Mouse (Mus musculus): Measurements from ENCODE around the gene Gtpbp8. TPM values are rescaled to one million over a fixed set of nuclear protein-coding genes. Genes with fewer than 3 reads are reported as not detected.
A peak's percentile ranks its signal among the peaks of the same experiment; 100 is the strongest.

The Gtpbp8 gene
- total and polyA plus RNA-seq, 2 experiments from 2014 or later: 22.4 to 32.2 TPM

GRCm38 (mm10) chr16:44719349-44719748, 26.8 kb downstream of the Gtpbp8 start:
- WGBS: 68% methylated on average over 7 of the region's 7 CpGs
- no peak overlapping the region for H3K9ac ChIP-seq (replicated peaks; ENCODE audit: low read length)
- H3K27me3 ChIP-seq (ENCODE audit: insufficient read depth, low read length): no peaks in the 10 kb centered on the region
- H3K4me2 ChIP-seq (ENCODE audit: low read depth, low read length): no peak overlapping the region
- ATAC-seq (no peak), DNase-seq (ENCODE audit: low spot score) (no peak)
- H3K9me3 ChIP-seq (ENCODE audit: low read length): no peaks in the 10 kb centered on the region
- TF ChIP-seq CTCF (IDR thresholded peaks at IDR 0.05; ENCODE audit: low read depth): no peak
- 0 out of 2 replicates have a peak, but pooled peaks cover 6% of the 10 kb centered on the region for H3K36me3 ChIP-seq (ENCODE audit: insufficient read depth, low read length)
- H3K4me1 ChIP-seq (ENCODE audit: insufficient read depth, low read length): no peaks in the 10 kb centered on the region
- H3K27ac ChIP-seq: no peak overlapping the region
- no peak overlapping the region for H3K4me3 ChIP-seq (ENCODE audit: low read length)

DNA sequence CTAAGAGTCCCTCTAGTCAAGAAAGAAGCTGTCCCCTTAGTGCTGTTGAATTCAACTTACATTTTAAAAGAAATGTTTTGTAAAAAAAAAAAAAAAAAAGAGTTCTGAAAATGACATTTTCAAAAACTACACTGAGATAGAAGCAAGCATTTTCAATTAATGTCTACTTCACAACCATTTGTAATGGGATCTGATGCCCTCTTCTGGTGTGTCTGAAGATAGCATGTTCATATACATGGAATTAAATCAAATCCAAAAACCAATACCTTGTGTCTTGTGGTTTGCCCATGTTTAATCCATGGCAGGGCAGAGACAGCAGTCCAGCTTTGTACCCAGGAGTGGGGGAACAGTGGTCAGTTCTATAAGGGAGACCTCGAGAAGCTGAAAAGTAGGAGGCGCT, 28.3 kb downstream of the Gtpbp8 start:
- 78% methylated on average over 2 of the region's 2 CpGs for WGBS
- DNase-seq (ENCODE audit: low spot score) (peak; percentile 21), ATAC-seq (no peak)
- Histone ChIP-seq H3K36me3 (ENCODE audit: insufficient read depth, low read length) (0 out of 2 replicates have a peak, but pooled peaks cover 6% of the 10 kb centered on the region), H3K9ac (replicated peaks; ENCODE audit: low read length) (no peak overlapping the region), H3K27me3 (ENCODE audit: insufficient read depth, low read length) (no peaks in the 10 kb centered on the region), H3K4me3 (ENCODE audit: low read length) (no peak overlapping the region), H3K9me3 (ENCODE audit: low read length) (no peaks in the 10 kb centered on the region), H3K27ac (no peak overlapping the region), H3K4me1 (ENCODE audit: insufficient read depth, low read length) (no peaks in the 10 kb centered on the region), H3K4me2 (ENCODE audit: low read depth, low read length) (no peak overlapping the region)
- TF ChIP-seq CTCF (IDR thresholded peaks at IDR 0.05; ENCODE audit: low read depth): peak; percentile 59

DNA sequence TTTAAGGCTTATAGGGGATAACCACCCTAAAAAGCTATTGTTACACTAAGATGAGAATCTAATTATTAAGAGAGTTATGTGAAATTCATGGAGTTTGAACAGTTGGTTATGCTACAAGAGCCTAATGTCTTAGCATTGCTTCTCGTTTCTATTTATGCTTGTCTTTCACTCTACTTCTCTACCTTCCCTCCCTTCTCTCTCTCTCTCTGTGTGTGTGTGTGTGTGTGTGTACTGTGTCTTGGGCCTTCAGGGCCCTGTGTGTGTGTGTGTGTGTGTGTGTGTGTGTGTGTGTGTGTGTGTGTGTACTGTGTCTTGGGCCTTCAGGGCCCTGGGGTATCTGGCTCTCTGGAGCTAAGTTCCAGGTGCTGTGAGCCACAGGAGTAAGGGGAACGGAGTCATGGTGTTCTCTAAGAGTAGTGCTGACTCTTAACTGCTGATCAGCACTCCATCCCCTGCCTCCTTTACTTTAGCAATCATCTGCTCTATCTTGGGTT, 29.0 kb downstream of the Gtpbp8 start:
- Histone ChIP-seq H3K27me3 (ENCODE audit: insufficient read depth, low read length) (no peaks in the 10 kb centered on the region), H3K9ac (replicated peaks; ENCODE audit: low read length) (no peak overlapping the region), H3K27ac (no peak overlapping the region), H3K4me2 (ENCODE audit: low read depth, low read length) (no peak overlapping the region), H3K36me3 (ENCODE audit: insufficient read depth, low read length) (0 out of 2 replicates have a peak, but pooled peaks cover 6% of the 10 kb centered on the region), H3K4me3 (ENCODE audit: low read length) (no peak overlapping the region), H3K9me3 (ENCODE audit: low read length) (no peaks in the 10 kb centered on the region), H3K4me1 (ENCODE audit: insufficient read depth, low read length) (no peaks in the 10 kb centered on the region)
- DNase-seq (ENCODE audit: low spot score): no peak
- 71% methylated on average over 2 of the region's 2 CpGs for WGBS
- no peak for TF ChIP-seq CTCF (IDR thresholded peaks at IDR 0.05; ENCODE audit: low read depth)
- ATAC-seq: peak; percentile 63

- H3K4me2 ChIP-seq (ENCODE audit: low read depth, low read length): peak overlapping the region; percentile 34; the same call in 1 of the 2 replicates
- no peaks in the 10 kb centered on the region for H3K9me3 ChIP-seq (ENCODE audit: low read length)
- H3K27me3 ChIP-seq (ENCODE audit: insufficient read depth, low read length): no peaks in the 10 kb centered on the region
- H3K36me3 ChIP-seq (ENCODE audit: insufficient read depth, low read length): 0 out of 2 replicates have a peak, but pooled peaks cover 6% of the 10 kb centered on the region
- 20% methylated on average over 10 of the region's 10 CpGs for WGBS
- TF ChIP-seq CTCF (IDR thresholded peaks at IDR 0.05; ENCODE audit: low read depth): peak; percentile 79
- ATAC-seq (peak; percentile 80), DNase-seq (ENCODE audit: low spot score) (peak; percentile 85)
- H3K27ac ChIP-seq: peak overlapping the region; percentile 58; the same call in 1 of the 2 replicates
- H3K4me1 ChIP-seq (ENCODE audit: insufficient read depth, low read length): no peaks in the 10 kb centered on the region
- H3K9ac ChIP-seq (replicated peaks; ENCODE audit: low read length): no peak overlapping the region
- no peak overlapping the region for H3K4me3 ChIP-seq (ENCODE audit: low read length)
Observed at GRCm38 (mm10) chr16:44716305-44717140, 29.6 kb downstream of the Gtpbp8 start.

- H3K9me3 ChIP-seq (ENCODE audit: low read length): no peaks in the 10 kb centered on the region
- H3K27ac ChIP-seq: no peak overlapping the region
- no peak overlapping the region for H3K4me2 ChIP-seq (ENCODE audit: low read depth, low read length)
- ATAC-seq (no peak), DNase-seq (ENCODE audit: low spot score) (no peak)
- H3K9ac ChIP-seq (replicated peaks; ENCODE audit: low read length): no peak overlapping the region
- 58% methylated on average over 4 of the region's 4 CpGs for WGBS
- TF ChIP-seq CTCF (IDR thresholded peaks at IDR 0.05; ENCODE audit: low read depth): no peak
- H3K4me3 ChIP-seq (ENCODE audit: low read length): no peak overlapping the region
- H3K36me3 ChIP-seq (ENCODE audit: insufficient read depth, low read length): no peaks in the 10 kb centered on the region
- H3K27me3 ChIP-seq (ENCODE audit: insufficient read depth, low read length): no peaks in the 10 kb centered on the region
- no peaks in the 10 kb centered on the region for H3K4me1 ChIP-seq (ENCODE audit: insufficient read depth, low read length)
Observed at GRCm38 (mm10) chr16:44703458-44703857, 42.7 kb downstream of the Gtpbp8 start.

- no peak overlapping the region for H3K9ac ChIP-seq (replicated peaks; ENCODE audit: low read length)
- 75% methylated on average over 5 of the region's 5 CpGs for WGBS
- no peaks in the 10 kb centered on the region for H3K4me1 ChIP-seq (ENCODE audit: insufficient read depth, low read length)
- no peak overlapping the region for H3K4me2 ChIP-seq (ENCODE audit: low read depth, low read length)
- H3K4me3 ChIP-seq (ENCODE audit: low read length): no peak overlapping the region
- DNase-seq (ENCODE audit: low spot score): no peak
- ATAC-seq: no peak
- H3K9me3 ChIP-seq (ENCODE audit: low read length): no peaks in the 10 kb centered on the region
- H3K27me3 ChIP-seq (ENCODE audit: insufficient read depth, low read length): no peaks in the 10 kb centered on the region
- no peak for TF ChIP-seq CTCF (IDR thresholded peaks at IDR 0.05; ENCODE audit: low read depth)
- no peaks in the 10 kb centered on the region for H3K36me3 ChIP-seq (ENCODE audit: insufficient read depth, low read length)
- no peak overlapping the region for H3K27ac ChIP-seq
Observed at GRCm38 (mm10) chr16:44702272-44702671, 43.9 kb downstream of the Gtpbp8 start.

DNA sequence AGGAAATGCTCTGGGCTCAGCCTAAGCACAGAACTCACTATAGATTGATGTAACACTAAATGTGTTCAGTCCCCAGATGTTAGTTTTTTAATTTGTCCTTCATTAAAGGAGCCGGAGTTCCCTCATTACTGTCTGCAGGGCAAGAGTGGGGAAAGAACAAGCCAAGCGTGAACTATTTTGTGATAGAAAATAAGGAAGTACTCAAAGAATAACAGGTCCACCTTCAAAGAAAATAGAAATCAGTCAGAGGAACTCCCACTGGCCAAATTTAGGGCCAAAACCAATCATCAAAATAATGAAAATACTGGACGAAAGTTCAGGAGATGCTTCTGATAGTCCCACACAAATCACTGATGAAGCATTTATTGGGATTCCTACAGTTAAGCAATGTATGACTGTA, 45.0 kb downstream of the Gtpbp8 start:
- H3K4me3 ChIP-seq (ENCODE audit: low read length): no peak overlapping the region
- H3K4me2 ChIP-seq (ENCODE audit: low read depth, low read length): no peak overlapping the region
- DNase-seq (ENCODE audit: low spot score): no peak
- no peaks in the 10 kb centered on the region for H3K36me3 ChIP-seq (ENCODE audit: insufficient read depth, low read length)
- H3K27me3 ChIP-seq (ENCODE audit: insufficient read depth, low read length): no peaks in the 10 kb centered on the region
- H3K9me3 ChIP-seq (ENCODE audit: low read length): no peaks in the 10 kb centered on the region
- 86% methylated on average over 3 of the region's 3 CpGs for WGBS
- no peak for TF ChIP-seq CTCF (IDR thresholded peaks at IDR 0.05; ENCODE audit: low read depth)
- H3K4me1 ChIP-seq (ENCODE audit: insufficient read depth, low read length): no peaks in the 10 kb centered on the region
- no peak overlapping the region for H3K9ac ChIP-seq (replicated peaks; ENCODE audit: low read length)
- ATAC-seq: no peak
- H3K27ac ChIP-seq: no peak overlapping the region

All from hindbrain, postnatal 0 days (tissue).